Mouse (Mus musculus) adipocyte (in vitro differentiated cells): ENCODE measurements around the gene Tprg.

Experiments
- DNase-seq: peaks from one replicate; pipeline ENCODE4 v3.0.0-alpha.2; 2016; ENCODE audit warnings: low spot score

The Tprg gene

GRCm38 (mm10) chr16:25286517-25286916, at the start of gene Tprg:
Gene Tprg, plus strand, starts transcription at chr16:25286817.
- no peak for DNase-seq

DNA sequence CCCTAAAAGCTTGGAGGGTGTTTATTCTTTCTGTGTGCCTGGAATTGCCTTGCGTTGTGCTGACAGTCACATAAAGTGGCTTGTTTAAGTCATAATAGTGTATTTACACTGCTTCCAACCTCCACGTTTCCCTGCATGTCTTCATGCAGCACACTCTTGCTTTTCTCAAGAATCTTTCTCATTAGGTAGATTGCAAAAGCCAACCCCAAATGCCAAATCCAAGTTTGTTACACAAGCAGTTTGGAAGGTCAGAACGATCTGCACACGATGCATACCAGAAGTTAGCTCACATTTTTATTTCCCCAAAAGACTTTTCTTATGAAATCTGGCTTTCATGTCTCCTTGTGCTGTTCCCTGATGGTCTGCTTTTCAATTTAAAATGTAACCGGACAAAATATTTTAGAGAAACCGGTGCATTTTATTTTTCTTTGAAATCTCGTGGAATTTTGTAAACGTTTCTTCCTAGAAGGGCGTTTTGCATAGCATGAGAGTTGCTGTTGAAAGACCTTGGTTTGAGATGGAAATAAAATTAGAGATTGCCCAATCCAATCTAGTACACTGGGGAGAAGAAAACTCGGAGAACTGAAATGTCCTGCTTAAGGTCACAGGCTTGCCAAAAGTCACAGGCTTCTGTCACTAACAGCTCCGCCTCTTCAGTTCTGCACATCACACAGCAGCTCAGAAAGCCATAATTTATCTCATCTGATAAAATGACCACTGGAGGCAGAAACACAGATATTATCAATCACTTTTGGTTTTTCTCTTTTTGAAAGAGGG, 48.2 kb upstream of the Tprg start:
- peak; percentile 85 for DNase-seq

GRCm38 (mm10) chr16:25248889-25249288, 37.7 kb upstream of the Tprg start:
- no peak for DNase-seq

- no peak for DNase-seq
Observed at GRCm38 (mm10) chr16:25250129-25250749, 36.4 kb upstream of the Tprg start.

DNA sequence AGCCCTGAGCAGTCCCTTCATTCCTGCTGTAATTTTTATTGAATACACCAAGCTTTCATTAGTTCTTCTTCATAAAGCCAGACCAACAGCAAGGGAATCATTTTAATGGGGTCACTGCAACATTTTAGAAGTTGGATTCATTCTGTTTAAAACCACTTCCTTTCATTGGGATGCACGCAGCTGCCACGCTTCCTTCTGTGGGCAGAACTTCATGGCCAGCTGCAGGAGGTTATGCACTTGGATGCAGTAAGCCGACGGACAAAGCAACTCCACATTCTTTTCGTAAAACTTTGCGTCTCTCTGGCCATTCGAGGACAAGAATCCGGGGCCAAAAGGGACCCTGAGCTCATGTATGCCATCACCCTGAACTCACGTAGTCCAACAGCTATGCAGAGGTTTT, 35.5 kb upstream of the Tprg start:
- DNase-seq, result no peak

- no peak for DNase-seq
Observed at GRCm38 (mm10) chr16:25254646-25255045, 32.0 kb upstream of the Tprg start.

GRCm38 (mm10) chr16:25255186-25255585, 31.4 kb upstream of the Tprg start:
- no peak for DNase-seq

DNA sequence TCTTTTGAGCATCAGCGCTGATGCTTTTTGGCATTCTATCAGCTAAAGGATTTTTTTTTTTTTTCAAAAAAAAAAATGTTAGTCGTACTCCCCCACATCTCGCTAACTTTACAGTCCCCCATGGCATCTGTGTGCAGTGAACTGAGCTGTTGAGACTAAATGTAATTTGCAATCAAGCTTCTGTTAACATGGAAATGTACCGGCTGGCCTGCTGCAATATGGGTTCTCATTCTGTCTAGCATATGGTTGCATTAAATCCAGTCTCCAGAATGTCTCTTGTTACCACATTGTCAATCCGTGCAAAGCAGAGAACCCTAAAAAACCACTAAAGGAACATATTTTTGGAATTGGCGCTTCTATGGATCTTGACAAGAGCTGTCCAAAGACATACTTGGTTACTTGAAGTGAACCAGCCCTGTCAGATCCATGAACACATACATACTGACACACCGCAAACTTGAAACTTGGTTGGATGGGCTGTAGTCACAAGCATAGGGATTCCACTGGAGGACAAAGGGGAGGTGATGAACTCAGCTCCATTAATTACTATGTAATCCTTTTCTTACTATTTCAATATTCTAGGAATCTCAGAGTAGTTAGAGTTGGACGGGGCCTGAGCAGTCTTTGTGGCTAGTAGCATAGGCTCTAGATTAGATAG, 30.9 kb upstream of the Tprg start:
- no peak for DNase-seq

DNA sequence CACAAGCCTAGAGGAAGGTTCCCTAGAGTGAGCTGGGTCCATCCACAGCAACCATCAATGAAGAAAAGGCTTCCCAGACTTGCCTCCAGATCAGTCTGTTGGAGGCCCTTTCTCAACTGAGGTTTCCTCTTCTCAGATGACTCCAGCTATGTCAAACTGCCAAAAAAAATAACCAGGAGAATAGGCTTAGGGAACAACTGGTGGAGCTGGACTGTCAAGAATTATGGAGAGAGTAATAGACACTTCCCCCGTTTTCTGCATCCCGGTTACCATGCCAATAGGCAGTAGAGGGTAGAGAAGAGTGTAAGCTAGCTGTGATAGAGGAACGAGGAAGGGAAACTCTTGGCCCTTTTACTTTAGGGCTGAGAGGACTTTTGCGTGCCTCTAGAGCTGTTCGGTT, 24.3 kb upstream of the Tprg start:
- peak; percentile 76 for DNase-seq

GRCm38 (mm10) chr16:25262965-25263364, 23.7 kb upstream of the Tprg start:
- peak; percentile 68 for DNase-seq

- peak; percentile 88 for DNase-seq
Observed at GRCm38 (mm10) chr16:25263520-25264149, 23.0 kb upstream of the Tprg start.

GRCm38 (mm10) chr16:25265177-25265576, 21.4 kb upstream of the Tprg start:
- DNase-seq, result no peak

DNA sequence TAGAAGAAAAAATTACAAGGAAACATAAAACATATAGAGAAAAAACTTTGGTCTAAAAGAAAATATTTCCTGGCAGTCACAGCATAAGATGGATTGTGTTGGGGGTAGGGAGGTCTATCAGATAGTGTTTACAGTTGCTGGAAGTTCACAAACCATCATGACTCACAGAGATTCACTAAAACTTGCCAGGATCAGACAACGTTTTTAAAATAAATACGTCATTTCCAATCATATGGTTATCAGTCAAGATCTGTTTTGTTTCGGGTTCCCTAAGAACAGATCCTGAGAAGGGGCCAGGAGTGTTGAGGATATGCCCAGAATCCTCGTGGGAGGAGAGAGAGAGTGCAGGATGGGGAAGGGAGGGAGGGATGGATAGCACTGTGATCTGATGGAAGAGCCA, 18.3 kb upstream of the Tprg start:
- DNase-seq, result no peak

GRCm38 (mm10) chr16:25282563-25282962, 4.1 kb upstream of the Tprg start:
- no peak for DNase-seq

GRCm38 (mm10) chr16:25293753-25294152, 7.1 kb downstream of the Tprg start:
- DNase-seq, result no peak

- no peak for DNase-seq
Observed at GRCm38 (mm10) chr16:25295546-25295945, 8.9 kb downstream of the Tprg start.

- no peak for DNase-seq
Observed at GRCm38 (mm10) chr16:25296746-25297145, 10.1 kb downstream of the Tprg start.

- DNase-seq, result no peak
Observed at GRCm38 (mm10) chr16:25298204-25298603, 11.6 kb downstream of the Tprg start.

- DNase-seq, result no peak
Observed at GRCm38 (mm10) chr16:25302616-25303015, 16.0 kb downstream of the Tprg start.

- no peak for DNase-seq
Observed at GRCm38 (mm10) chr16:25314006-25314405, 27.4 kb downstream of the Tprg start.

- peak; percentile 26 for DNase-seq
Observed at GRCm38 (mm10) chr16:25315090-25315489, 28.5 kb downstream of the Tprg start.

GRCm38 (mm10) chr16:25325631-25326238, 39.1 kb downstream of the Tprg start:
- no peak for DNase-seq
